Mouse (Mus musculus) thymus, postnatal 10 days (tissue): ENCODE measurements around the gene Ercc2.
A peak's percentile ranks its signal among the peaks of the same experiment; 100 is the strongest.

Experiments
- DNase-seq, 2 experiments: peaks; one replicate each; pipeline ENCODE4 v3.0.0; 2021; ENCODE audit warnings: low spot score in 2 of 2

Ercc2 gene

DNA sequence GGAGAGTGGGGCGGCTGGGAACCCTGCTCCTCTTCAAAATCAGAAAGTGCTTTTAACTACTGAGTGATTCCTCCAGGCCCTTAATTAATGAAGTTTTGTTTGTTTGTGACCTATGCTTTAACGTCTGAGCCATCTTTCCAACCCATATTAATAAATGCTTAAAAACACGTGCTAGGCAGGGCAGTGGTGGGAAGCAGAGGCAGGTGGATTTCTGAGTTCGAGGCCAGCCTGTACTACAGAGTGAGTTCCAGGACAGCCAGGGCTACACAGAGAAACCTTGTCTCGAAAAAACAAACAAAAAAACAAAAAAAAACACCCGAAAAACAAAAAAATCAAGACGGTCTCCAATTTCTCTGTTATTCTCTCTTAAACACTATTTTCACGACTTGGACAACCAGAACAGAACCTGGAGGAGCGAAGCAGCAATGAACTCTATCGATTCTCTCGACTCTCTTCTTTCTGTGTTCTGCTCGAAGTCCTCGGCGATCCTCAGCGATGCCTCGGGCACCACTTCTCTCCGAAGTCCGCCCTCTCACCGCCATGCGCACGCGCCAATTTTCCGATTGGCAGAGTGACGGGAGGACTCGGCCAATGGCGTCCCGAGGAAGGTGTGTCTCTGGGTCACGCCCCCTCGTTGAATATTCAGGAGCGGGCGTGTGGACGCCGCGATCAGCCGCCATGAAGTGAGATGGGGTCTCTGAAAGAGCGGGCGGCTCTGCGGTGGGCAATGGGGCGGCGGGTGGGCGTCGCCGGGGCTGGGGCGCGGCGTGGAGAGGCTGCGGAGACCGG, at the start of gene Ercc2:
TSS of gene Ercc2 (plus strand) at position 634 of the 789 bp plus-strand sequence.
- peak; percentile 98 to 99 for DNase-seq

DNA sequence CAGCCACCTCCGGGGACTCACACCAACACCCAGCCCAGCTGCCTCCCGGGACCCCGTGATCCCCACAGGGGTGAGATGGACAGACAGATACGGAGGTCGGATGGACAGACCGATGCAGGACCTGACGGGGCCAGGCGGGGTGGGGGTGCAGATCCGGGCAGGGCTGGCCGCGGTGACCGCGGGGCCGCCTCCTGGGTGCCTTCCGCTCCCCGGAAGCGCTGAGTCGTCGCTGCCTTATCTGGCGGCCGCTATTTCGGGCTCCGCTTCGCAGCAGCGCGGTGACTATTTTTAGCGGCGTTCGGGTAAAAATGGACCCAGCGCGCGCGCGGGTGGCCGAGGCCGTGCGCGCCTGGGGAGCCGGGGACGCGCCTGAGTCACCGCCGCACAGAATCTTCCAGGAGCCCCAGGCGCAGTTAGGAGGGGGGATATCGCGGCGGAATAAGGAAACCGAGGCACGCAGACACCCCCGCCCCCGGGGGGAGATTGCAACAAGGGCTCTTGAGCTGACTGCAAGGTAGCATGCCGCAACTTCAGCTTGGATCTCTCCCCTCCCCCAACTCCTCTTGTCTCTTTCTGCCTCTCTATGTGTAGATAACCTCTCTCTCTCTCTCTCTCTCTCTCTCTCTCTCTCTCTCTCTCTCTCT, 49.0 kb upstream of the Ercc2 start:
- peak; percentile 19 to 31 for DNase-seq

DNA sequence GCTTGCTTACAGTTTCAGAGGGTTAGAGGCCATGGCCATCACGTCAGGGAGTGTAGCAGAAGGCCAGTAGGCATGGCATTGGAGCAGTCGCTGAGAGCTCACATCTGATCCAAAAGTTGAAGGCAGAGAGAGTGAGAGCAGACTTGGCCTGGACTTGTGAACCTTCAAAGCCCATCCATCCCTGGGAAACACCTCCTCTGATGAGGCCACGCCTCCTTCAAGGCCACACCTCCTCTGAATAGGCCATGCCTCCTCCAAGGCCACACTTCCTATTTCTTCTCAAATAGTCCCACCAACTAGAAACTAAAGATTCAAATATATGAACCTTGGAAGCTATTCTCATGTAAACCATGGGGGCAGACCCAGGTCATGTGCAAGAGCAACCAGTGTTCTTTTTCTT, 46.2 kb upstream of the Ercc2 start:
- no peak for DNase-seq

DNA sequence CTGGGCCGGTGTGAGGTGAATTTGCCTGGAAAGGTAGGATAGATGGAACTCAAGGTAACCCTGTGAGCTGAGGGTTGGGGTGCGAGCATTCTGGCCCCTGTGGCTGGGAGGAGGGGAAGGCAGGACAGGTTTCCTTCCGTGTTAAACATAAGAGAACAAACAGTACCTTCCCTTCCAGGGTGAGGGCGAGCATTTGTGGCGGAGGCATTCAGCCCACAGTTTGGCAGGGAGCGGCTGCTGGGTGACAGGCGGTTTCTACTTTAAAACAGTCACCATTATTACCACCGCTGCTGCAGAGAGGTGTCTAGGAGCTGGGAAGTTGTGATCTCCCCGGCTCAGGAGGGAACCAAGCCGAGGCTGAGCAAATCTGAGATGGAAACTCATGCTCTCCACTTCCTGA, 44.7 kb upstream of the Ercc2 start:
- DNase-seq: no peak

DNA sequence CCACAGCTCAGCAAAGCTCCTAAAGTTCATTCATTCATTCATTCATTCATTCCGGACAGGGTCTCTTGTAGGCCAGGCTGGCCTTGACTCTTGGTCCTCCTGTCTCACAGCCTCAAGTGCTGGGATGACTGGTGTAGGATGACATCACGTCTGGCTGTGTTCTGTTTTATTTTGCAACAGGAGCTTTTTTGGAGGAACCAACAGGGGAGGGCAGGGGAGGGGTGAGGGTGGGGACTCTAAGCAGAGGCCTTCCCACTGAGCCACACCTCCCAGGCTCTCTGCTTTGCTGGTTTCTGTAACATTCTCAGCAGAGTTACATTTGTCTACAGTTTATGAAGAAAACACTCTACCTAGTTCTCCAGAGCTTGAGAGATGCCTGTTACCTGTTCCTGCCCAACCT, 43.8 kb upstream of the Ercc2 start:
- DNase-seq: no peak

DNA sequence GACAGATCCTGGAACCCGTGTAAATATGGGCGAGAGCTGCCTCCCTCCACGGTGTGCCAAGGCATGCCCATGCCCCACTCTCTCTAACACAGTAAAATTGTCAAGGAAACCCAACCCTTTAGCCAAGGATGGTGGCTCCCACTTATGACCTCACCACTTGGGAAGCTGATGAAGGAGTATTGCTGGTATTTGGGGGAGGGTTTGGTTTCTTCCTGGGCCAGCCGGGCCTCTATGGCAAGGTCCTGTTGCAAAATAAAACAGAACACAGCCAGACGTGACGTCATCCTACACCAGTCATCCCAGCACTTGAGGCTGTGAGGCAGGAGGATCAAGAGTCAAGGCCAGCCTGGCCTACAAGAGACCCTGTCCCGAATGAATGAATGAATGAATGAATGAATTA, 43.2 kb upstream of the Ercc2 start:
- DNase-seq: no peak

DNA sequence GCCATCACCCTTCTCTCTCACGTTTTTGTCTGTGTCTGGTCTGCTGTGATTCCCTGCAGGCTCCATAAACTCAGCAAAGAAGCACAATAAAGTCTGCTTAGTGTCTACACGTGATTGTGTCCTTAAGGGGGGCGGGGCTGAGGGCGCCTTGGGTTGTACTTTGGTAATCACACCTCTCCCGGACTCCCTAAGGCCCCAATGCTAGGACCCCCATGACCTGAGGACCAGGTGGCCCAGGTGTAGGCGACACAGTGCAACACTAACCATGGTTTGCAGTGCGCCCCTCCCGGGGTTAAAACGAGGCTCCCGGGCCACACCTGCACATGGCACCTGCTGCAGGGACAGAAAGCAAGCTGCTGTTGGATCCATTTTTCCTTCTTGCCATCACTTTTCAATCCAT, 40.6 kb upstream of the Ercc2 start:
- DNase-seq: no peak

DNA sequence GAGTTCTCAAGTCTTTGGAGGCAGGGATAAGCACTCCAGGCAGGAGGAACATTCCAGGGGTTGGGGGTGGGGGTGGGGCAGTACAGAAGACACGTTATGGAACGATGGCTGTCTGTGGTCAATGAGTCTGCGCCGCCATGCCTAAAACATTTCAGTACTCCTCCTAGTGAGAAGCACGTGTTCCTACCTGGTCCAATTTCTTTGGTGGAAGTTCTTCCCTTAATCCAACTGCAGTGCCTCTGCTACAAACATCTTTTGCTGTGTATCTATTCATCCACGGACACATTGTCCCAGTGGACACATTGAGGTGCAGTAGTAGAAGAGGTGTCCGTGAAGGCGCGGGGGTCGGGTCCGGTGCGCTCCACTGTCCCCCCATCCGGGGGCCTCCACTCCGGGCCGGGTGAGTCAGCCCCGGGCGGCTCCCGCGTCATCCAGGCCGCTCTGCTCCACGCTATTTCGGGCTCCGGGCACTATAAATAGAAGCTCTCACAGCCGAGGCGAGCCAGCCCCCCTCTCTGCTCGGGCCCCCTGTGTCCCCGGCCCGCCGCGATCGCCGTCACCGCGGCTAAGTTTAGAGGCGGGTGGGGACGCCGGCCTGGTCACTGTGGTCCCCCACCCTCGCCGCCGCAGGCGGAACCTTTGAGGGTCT, 39.9 kb upstream of the Ercc2 start:
- DNase-seq: no peak

DNA sequence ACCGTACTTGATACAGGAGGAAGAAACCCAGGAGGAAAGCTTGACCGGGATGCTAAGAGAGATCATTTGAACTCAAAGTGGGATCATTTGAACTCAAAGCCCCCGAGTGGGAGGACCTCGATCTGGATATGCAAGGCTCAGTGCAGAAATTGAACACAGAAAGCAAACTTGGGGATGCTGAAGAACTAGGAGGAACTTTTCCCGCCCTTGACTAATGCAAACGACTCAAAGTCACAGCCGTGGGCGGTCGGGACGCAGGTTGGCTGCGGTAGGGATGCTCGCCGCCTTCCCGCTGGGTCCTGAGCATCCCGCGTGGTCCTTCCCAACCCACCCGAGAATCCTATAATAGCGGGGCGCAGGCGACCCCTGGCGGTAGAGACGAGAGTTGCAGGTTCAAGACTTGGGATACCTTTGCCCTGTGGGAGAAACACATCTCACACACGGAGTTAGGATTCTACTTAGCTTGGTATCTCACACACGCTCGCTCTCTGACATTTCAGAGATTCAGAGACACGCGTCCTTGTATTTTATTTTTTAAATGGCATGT, 39.3 kb upstream of the Ercc2 start:
- DNase-seq: peak; percentile 55 to 79

DNA sequence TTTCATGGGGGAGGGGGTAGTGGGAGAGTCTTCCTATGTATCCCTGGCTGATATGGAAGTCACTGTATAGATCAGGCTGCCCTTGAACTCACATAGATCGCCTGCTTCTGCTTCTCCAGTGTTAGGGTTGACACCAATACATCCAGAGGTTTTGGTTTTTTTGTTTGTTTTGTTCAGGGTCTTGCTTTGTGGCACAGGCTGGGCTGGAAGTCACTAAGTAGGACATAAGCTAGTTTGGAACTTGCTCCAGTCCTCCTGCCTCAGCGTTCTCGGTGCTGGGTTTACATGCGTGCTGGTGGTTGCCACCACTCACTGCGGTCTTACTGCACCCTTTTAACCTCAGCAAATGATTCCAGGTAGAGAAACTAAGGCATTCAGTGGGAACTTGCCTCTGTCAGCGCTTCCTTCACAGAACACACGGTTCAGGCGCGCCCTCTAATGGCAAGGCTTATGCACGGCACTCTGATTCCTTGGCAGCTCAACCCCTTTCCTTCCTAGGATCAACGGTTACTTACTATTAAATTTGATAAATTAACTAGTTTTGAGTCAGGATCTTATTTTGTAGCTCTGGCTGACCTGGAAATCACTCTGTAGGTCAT, 38.5 kb upstream of the Ercc2 start:
- DNase-seq: peak in 1 of 2 experiments; percentile 77

DNA sequence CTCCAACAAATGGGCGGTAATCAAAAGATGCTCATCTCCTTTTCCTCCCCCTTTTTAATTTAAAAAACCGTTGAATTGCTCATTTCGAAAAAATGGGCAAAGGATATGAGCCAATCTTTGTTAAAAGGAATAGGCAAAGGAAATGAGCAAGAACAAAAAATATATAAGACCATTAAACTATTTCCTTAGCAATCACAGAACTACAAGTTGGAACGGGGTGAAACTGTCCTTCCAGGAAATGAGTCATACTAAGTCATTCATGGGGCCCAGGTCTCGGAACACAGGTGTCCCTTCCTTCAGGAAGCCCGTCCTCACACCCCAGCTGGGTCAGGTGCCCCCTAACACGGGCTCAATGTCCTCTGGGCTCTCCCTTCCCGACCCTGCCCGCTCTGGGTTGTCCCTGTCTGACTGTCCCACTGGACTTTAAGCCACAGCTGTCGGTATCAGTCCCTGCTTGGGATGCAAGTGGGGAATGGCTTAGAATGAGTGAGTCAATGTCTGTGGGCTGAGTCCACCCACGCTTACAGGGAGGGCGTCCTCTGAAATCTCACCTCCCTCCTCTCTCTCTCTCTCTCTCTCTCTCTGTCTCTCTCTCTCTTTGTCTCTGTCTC, 37.5 kb upstream of the Ercc2 start, which contains the start of gene Ercc1:
TSS of gene Ercc1 (plus strand) at position 542 of the 611 bp plus-strand sequence.
- DNase-seq: peak in 1 of 2 experiments; percentile 27

DNA sequence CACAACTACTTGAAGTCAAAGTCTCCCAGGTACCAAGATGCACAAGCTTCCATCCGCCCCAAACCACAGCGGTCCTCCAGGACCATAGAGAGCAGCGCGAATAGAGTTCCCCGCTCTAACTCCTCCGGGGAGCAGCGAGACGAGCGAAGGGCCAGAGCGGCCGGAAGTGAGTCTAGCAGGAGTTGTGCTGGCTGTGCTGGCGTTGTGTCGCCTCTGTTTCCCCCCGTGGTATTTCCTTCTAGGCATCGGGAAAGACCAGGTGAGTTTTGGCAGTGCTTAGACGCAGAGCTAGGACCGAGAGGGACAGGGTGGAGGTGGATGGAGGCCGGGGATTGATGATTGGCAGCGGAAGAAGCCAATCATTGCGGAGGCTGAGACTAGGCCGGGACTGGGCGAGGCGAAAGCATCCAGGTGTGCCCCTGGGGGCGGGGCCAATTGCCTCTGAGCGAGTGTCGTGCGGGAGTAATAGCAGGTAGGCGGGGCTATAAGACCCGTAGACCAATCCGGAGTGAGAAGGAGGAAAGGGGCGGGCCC, 36.8 kb upstream of the Ercc2 start:
- DNase-seq: peak; percentile 98

DNA sequence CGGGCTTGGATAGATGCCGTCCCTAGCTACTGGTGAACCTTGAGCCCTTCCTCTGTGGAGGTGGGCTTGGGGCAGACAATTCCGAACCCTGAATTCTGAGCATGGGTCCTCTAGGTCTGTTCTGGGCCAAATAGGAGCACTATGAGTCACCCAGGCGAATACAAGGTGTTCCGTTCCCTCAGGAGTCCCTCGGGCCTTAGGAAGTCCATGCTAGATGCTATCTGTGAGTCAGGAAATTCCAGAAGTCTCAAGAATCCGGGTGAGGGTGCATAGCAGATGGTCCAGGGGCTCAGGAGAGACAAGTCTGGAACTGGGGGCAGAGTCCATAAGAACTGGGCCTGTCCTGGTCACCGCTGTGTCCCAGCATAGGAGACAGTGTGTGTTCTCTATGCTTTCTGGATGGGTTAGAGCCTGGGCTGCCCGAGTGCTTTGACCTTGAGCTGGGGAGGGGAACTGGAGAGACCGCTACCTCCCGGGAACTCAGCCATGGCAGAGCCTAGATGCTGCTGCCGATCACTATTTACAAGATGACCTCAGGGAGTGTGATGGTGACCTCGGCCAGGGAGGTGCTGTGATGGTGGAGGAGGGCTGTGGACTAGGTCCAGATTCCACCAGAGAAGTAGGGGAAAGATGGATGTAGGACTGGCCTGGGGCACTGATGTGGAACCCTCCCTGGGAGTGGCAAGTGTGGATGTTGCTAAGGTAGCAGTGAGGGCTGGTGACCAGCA, 32.5 kb upstream of the Ercc2 start:
- DNase-seq: no peak

DNA sequence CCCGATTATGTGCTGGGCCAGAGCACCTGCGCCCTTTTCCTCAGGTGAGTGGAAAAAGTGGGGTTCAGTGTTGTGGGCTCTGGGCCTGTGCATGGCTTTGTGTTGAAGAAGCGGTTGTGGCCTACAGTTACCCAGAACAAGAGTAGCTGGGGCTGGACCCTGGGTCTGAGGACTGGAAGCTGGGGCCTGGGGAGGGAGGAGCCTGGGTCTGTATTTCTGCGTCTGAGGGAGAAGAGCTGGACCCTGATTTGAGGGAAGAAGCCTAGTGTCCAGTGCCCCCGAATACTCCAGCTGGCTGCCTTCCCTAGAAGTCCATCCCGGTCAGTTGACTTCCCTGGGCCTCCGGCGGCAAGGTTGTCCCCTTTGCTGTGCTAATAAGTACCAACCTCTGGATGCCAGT, 31.6 kb upstream of the Ercc2 start:
- DNase-seq: no peak

DNA sequence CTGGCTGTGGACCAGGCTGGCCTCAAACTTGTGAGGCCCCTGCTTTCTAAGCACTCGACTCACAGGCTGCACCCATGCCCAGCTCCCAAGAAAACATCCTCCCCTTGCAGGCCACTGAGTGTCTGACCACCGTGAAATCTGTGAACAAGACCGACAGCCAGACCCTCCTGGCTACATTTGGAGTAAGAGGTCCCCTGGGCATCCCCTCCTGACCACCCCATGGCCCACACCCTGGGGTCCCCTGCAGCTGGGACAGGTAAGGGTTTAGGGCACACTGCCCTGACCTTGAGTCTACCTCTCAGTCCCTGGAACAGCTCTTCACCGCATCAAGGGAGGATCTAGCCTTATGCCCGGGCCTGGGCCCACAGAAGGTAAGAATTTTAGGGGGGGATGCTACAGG, 26.8 kb upstream of the Ercc2 start:
- DNase-seq: no peak

DNA sequence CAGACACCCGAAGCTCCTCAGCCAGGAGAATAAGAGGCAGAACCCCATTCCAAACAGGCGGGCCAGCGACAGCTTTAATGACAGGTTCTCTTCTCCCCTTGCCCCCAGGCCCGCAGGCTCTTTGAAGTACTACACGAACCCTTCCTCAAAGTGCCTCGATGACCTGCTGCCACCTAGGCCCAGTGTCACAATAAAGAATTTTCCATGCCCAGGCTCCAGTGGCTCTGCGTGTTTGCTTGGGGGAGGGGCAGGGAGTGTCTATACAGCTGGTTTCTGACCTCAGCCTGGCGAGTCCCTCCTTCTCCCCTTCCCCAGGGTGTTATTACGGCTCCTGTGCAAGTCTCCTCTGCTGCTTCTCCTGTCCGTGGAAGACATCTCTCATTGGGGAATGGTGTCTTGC, 25.5 kb upstream of the Ercc2 start:
- DNase-seq: no peak

DNA sequence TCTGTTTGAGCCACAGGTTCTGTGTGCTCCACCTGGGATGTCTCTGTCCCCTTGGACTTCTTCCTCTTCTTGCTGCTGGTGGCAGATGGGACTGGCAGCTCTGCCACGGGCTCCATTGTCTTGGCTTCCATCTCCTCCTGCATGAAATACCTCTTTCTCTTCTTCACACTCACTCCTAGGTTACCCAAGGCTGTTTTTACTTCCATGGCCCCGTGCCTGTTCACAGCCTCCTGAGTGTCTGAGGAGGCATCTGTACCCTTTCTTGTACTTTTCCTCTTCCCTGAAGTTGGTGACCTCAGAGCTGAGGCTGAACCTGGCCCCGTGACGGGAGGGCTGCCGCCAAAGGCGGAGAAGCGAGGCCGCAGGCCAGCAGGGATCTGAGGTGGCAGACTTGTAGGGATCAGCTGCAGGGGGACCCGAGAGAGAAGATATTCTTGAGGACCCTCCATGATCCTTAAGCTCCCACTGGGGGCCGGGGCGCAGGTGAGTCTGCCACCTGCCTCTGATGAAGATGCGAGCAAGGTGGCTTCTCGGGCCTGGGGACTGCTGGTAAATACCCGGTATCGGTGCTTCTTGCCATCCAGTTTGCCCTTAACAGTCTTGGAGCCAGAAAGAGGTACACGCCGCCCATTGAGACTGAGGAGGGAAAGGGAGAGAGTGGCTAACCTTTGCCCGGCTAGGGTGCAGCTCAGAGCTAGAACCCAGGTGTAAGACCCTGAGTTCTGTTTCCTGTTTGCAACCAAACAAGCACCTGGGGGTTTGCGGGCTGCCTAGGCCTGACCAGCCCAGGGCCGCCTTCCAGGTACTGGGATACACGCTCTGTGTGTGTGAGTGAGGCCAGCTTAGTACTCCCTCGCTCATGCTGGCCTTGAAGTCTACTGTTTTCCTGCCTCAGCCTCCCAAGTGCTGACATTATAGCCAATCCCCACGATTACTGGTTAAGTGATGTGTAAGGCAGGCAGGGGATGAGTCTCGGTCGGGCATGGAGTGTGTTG, 24.1 kb upstream of the Ercc2 start:
- DNase-seq: no peak

DNA sequence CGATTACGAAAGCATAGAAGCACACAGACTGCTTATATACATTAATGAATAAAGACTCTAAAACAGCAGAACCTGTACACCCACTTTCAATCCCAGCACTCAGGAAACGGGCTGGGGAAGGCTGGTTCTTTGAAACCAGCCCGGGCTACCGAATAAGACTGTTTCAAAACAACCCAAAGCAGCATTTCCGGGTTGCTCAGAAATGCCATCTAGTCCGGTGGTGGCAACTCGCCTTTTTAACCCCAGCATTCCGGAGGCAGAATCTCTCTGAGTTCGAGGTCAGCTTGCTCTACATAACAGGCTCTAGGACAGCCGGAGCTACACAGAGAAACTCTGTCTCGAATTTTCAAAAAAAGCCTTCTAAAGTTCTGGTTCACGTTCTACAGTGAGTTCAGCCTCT, 23.2 kb upstream of the Ercc2 start:
- DNase-seq: no peak

DNA sequence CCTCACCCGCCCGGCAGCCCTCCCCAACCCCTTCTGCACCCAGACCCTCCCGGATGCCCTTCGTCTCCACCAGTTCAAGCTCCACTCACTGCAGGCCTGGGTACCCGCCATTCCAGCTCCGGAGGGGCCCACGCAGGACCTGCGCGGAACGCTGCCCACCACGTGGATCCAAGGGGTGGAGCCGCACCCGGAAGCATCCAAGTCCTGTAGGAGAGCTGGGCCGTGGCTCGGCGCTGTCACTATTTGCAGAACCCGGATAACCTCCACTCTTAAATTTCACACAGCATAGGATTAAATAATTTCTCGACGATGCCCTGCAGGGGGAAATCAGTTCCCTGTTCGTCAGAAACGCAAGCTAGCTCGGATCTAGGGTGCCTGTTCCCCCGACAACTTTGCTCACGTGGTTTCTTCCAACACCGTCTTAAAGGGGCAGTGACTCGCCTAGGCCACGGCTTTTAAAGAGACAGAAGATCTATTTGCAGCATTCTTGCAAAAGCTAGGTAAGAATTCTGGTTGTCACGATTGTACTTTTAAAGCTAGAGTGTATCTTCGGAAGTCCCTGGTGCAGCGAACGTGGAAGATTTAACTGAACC, 22.4 kb upstream of the Ercc2 start, which contains the start of the genes Cd3eap and Ppp1r13l:
TSS of gene Cd3eap (minus strand) at position 185 of the 593 bp plus-strand sequence.
TSS of gene Ppp1r13l (plus strand) at position 451 of the 593 bp plus-strand sequence.
- DNase-seq: peak; percentile 62 to 72
